Mouse (Mus musculus) inflammation-experienced regulatory T-cells (primary cell): ENCODE measurements around the gene Med12l. TPM values are rescaled to one million over a fixed set of nuclear protein-coding genes. Genes with fewer than 3 reads are reported as not detected.

Source experiments
- polyA plus RNA-seq, 2 experiments: library from polyadenylated mRNA; unstranded; fragments of 100-300 nt; shearing (Covaris generic); gene quantifications; one replicate each; pipeline ENCODE4 v1.2.1; 2017

Gene Med12l
- polyA plus RNA-seq, result 1 to 10 TPM in 1 of 2 experiments, under 1 TPM in 1; 0.43 to 1.1 TPM

GRCm38 (mm10) chr3:59005271-59005995, at the start of gene Med12l:
Med12l (plus strand) TSS chr3:59005825.

GRCm38 (mm10) chr3:59101218-59101986, 95.8 kb downstream of the Med12l start, which contains the start of gene Gpr171:
Gpr171 (minus strand) TSS chr3:59101821.

GRCm38 (mm10) chr3:59153424-59153823, 147.8 kb downstream of the Med12l start, which contains the start of gene P2ry14:
P2ry14 (minus strand) TSS chr3:59153618.

GRCm38 (mm10) chr3:59194938-59195337, 189.3 kb downstream of the Med12l start, which contains the start of gene Gpr87:
Gpr87 (minus strand) TSS chr3:59195104.

GRCm38 (mm10) chr3:59210727-59211126, 205.1 kb downstream of the Med12l start, which contains the start of gene P2ry13:
P2ry13 (minus strand) TSS chr3:59210882.

GRCm38 (mm10) chr3:59262704-59263103, 257.1 kb downstream of the Med12l start, which contains the start of gene P2ry12:
P2ry12 (minus strand) TSS chr3:59262871.

GRCm38 (mm10) chr3:59344065-59344905, 338.7 kb downstream of the Med12l start, which contains the start of gene Igsf10:
Igsf10 (minus strand) TSS chr3:59344394.

Other genes with a start within 250 kb of the Med12l start
- gene Mindy4b-ps, start 183.5 kb upstream of the Med12l start, polyA plus RNA-seq, result under 1 TPM in 1 of 2 experiments, not detected in 1; 0.48 TPM
- gene Clrn1, start 120.5 kb upstream of the Med12l start, polyA plus RNA-seq, result under 1 TPM in 1 of 2 experiments, not detected in 1; 0.12 TPM
- gene Gpr171, start 96.0 kb downstream of the Med12l start, polyA plus RNA-seq, result 10 to 100 TPM; 45.1 to 50.8 TPM
- gene P2ry14, start 147.8 kb downstream of the Med12l start, polyA plus RNA-seq, result 10 to 100 TPM in 1 of 2 experiments, 1 to 10 TPM in 1; 2.7 to 11.2 TPM
- gene Gpr87, start 189.3 kb downstream of the Med12l start, polyA plus RNA-seq, result not detected
- gene P2ry13, start 205.1 kb downstream of the Med12l start, polyA plus RNA-seq, result 1 to 10 TPM in 1 of 2 experiments, not detected in 1; 4.2 TPM